Mouse (Mus musculus) intestine, embryonic 15.5 days (tissue): Measurements from ENCODE around the gene Prdm15. TPM values are rescaled to one million over a fixed set of nuclear protein-coding genes. Genes with fewer than 3 reads are reported as not detected.
A peak's percentile ranks its signal among the peaks of the same experiment; 100 is the strongest.

Experiments
- ATAC-seq: fragments of 200-750 bp; cut with Nextera tagmentation; 2 replicates; pipeline ENCODE4 v1.8.0; 2017; ENCODE audit warnings: moderate TSS enrichment, moderate library complexity
- H3K27ac ChIP-seq: fragments of 300-500 bp; sonication (generic); 2 replicates; pipeline ENCODE4 v1.5.1; 2015; ENCODE audit warnings: mild to moderate bottlenecking, inconsistent platforms
- H3K27me3 ChIP-seq: fragments of 300-500 bp; sonication (generic); replicated peaks from 2 replicates; pipeline ENCODE4 v1.6.1; 2015; ENCODE audit warnings: inconsistent platforms
- H3K36me3 ChIP-seq: fragments of 300-500 bp; sonication (generic); 2 replicates; pipeline ENCODE4 v1.6.1; 2015; ENCODE audit warnings: inconsistent platforms
- H3K4me1 ChIP-seq: fragments of 300-500 bp; sonication (generic); replicated peaks from 2 replicates; pipeline ENCODE4 v1.6.1; 2015; ENCODE audit warnings: inconsistent platforms
- H3K4me2 ChIP-seq: fragments of 300-500 bp; sonication (generic); replicated peaks from 2 replicates; pipeline ENCODE4 v1.6.1; 2015; ENCODE audit warnings: mild to moderate bottlenecking, inconsistent platforms
- H3K4me3 ChIP-seq: fragments of 300-500 bp; sonication (generic); replicated peaks from 2 replicates; pipeline ENCODE4 v1.5.1; 2015; ENCODE audit warnings: inconsistent platforms
- H3K9ac ChIP-seq: fragments of 300-500 bp; sonication (generic); 2 replicates; pipeline ENCODE4 v1.6.1; 2015; ENCODE audit warnings: inconsistent platforms
- H3K9me3 ChIP-seq: fragments of 300-500 bp; sonication (generic); 2 replicates; pipeline ENCODE4 v1.6.1; 2016; ENCODE audit warnings: inconsistent platforms
- whole genome bisulfite sequencing: fragments of 180-500 bp; shearing (Covaris S2); methylation state at CpG from one replicate; pipeline ENCODE4 v1.1.7; 2015; 5-methylcytosine and 5-hydroxymethylcytosine counted together
- polyA plus RNA-seq: library from polyadenylated mRNA; unstranded; fragments of >200 nt; fragmentation: Nextera tagmentation; extraction: Ambion mirVana; gene quantifications from 2 replicates; pipeline ENCODE4 v1.2.1, GENCODE M21; 2015

Gene Prdm15
- polyA plus RNA-seq, 1 experiment from 2014 or later = 7.4 TPM

GRCm38 (mm10) chr16:97856050-97856449, 4.4 kb upstream of the Prdm15 start:
- ATAC-seq = no peak
- Histone ChIP-seq H3K4me3 (no peak overlapping the region), H3K4me2 (no peak overlapping the region), H3K36me3 (no peaks in the 10 kb centered on the region), H3K4me1 (peaks cover 4% of the 10 kb centered on the region; the same call in 1 of the 2 replicates), H3K9me3 (no peaks in the 10 kb centered on the region), H3K27ac (no peak overlapping the region), H3K9ac (no peak overlapping the region), H3K27me3 (no peaks in the 10 kb centered on the region)

DNA sequence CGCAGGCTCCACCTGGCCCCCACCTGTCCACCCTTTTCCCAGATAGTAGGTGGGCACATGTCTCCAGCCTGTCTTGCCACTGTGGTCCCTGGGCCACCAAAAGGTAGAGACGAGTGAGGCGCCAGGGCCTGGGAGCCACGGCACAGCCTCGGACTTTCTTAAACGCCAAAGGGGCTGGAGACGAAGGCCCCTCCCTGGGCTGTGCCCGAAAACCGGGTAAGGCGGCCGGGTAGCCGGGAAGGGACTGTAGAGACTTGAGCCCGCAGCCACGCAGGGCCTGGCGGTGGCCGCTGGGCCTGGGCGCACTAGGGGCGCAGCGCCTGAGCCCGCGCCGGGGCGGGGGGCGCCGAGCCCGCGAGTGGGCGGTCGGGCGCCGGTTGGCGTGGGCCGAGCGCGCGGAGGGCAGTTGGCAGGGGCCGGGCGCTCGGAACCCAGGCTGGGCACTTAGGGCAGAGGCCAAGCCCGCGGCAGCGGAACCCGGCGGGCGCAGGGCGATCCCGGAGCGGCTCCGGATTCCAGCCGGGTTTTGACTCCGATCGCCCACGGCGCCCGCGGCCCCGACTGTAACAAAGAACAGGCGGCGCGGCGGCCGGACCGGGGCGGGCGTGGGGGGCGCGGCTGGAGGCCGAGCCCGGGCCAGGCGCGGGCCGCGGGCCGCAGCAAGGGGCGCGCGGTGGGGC, 449 bp downstream of the Prdm15 start:
- Histone ChIP-seq H3K9me3 (no peaks in the 10 kb centered on the region), H3K4me2 (peak overlapping the region; percentile 78), H3K4me1 (peaks cover 18% of the 10 kb centered on the region), H3K27ac (peak overlapping the region; percentile 100), H3K9ac (peak overlapping the region; percentile 100), H3K27me3 (no peaks in the 10 kb centered on the region), H3K36me3 (peaks cover 4% of the 10 kb centered on the region; the same call in 1 of the 2 replicates), H3K4me3 (peak overlapping the region; percentile 99)
- WGBS = 1% methylated on average over 59 of the region's 77 CpGs
- peak; percentile 93 for ATAC-seq

DNA sequence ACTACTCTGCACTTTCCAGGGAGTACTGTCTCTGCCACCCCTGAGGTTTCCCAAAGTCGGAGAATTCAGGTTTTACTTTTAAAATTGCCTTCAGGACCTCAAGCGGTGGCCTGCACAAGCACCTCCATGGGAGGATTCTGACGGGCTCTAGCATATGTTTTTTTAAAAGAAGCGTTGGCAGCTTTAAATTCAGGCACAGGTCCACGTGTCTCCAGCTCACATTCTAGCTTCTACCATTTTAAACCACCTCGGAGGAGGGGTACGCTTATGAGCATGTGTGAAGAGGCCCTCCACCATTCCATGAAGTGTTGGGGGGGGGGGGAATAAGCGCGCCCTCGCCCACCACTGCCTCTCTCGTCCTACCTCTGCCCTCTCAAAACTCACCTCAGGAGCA, 986 bp downstream of the Prdm15 start:
- H3K4me3 ChIP-seq = peak overlapping the region; percentile 99
- peak; percentile 54 for ATAC-seq
- peak overlapping the region; percentile 100 for H3K27ac ChIP-seq
- peaks cover 19% of the 10 kb centered on the region for H3K4me1 ChIP-seq
- H3K9ac ChIP-seq = peak overlapping the region; percentile 100
- peak overlapping the region; percentile 78 for H3K4me2 ChIP-seq
- H3K27me3 ChIP-seq = no peaks in the 10 kb centered on the region
- H3K36me3 ChIP-seq = peaks cover 4% of the 10 kb centered on the region; the same call in 1 of the 2 replicates
- WGBS = under 1% methylated on average over 11 of the region's 11 CpGs
- no peaks in the 10 kb centered on the region for H3K9me3 ChIP-seq

DNA sequence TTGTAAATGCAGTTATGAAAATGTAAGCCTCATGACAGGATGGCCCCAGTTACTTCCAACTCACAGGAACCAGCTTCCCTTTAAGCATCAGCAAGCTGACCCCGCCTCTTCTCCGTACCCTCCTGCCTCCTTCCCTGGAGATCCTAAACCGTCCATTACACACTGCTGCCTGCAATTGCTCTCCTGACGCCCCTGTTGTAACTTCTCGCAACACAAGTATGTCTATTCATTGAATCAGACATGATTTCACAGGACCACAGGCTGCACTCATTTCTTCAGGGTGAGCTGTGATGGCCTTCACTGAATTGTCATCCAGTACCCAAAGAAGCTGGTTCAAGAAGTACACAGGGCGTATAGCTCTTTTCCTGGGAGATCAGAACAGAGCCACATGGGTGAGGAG, 2.8 kb downstream of the Prdm15 start:
- no peak overlapping the region for H3K4me3 ChIP-seq
- peaks cover 4% of the 10 kb centered on the region; the same call in 1 of the 2 replicates for H3K36me3 ChIP-seq
- no peak overlapping the region for H3K27ac ChIP-seq
- no peak for ATAC-seq
- H3K9ac ChIP-seq = no peak overlapping the region
- H3K4me2 ChIP-seq = no peak overlapping the region
- no peaks in the 10 kb centered on the region for H3K27me3 ChIP-seq
- H3K9me3 ChIP-seq = no peaks in the 10 kb centered on the region
- 81% methylated on average over 6 of the region's 6 CpGs for WGBS
- H3K4me1 ChIP-seq = peaks cover 24% of the 10 kb centered on the region

DNA sequence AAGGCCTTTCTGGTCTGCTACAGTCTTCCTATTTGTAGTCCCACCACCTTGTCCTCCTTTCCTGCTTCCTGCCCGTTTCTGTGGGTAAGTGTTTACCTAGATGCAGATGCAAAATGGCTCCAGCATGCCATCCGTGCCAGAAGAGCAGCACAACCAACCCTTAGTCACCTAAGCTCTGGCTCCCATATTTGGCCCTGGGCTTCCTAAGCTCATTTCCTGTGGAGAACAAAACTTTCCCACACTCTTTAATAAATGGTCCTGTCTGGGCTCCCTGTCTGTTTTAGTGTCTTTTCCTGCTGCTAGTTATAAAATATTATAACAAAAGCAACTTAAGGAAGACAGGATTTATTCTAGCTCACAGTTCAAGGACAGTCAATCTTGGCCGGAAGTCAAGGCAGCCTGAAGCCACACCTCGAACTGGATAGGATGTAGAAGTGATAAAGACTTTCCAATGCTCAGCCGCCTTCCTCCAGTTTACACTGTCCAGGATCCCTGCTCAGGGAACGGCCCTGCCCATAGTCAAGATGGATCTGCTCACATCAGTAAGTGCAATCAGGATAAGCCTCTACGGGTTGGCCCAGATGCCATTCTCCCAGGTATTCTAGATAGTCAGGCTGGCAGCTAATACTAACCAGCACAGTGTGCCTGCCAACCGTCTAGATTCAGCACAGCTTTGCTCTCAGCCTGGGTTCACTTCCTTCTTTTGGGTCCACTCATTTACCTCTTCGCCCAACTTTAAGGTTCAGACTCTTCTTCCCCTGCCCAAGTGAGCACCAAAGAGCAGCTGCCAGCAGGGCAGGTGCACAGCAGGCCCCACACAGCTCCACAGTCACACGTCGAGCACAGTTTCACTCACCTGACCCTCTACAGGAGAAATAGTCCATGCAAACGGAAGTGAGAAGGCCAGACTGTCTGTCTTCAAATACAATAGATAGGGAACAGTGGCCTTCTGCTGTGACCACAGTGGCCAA, 6.4 kb downstream of the Prdm15 start:
- Histone ChIP-seq H3K9me3 (no peaks in the 10 kb centered on the region), H3K4me3 (no peak overlapping the region), H3K4me2 (no peak overlapping the region), H3K4me1 (peaks cover 18% of the 10 kb centered on the region), H3K36me3 (peaks cover 4% of the 10 kb centered on the region; the same call in 1 of the 2 replicates), H3K27me3 (no peaks in the 10 kb centered on the region), H3K9ac (no peak overlapping the region), H3K27ac (peak overlapping the region; percentile 27; the same call in 1 of the 2 replicates)
- WGBS = 62% methylated on average over 12 of the region's 12 CpGs
- ATAC-seq = peak; percentile 70

DNA sequence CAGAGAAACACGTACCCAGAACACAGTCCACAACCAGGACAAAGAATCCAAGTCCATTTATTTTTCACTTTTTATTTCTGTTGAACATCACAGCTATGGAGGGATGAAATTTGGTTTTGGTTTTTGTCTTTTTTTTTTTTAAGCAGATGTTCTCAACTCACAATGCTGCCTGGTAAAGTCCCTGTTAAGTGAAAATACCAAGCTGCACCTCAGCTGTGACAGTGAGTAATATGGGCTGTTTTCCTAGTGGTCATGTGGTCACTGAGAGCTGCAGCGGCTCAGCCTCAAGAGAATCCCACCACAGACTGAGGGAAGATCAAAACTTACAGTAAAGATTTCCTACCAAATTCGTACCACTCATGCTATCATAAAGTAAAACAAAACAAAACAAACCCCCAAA, 19.5 kb downstream of the Prdm15 start:
- peaks cover 36% of the 10 kb centered on the region for H3K36me3 ChIP-seq
- no peak overlapping the region for H3K27ac ChIP-seq
- ATAC-seq = no peak
- no peak overlapping the region for H3K9ac ChIP-seq
- WGBS = 84% methylated on average over 3 of the region's 3 CpGs
- H3K4me2 ChIP-seq = no peak overlapping the region
- no peaks in the 10 kb centered on the region for H3K4me1 ChIP-seq
- H3K9me3 ChIP-seq = no peaks in the 10 kb centered on the region
- H3K27me3 ChIP-seq = no peaks in the 10 kb centered on the region
- H3K4me3 ChIP-seq = no peak overlapping the region

DNA sequence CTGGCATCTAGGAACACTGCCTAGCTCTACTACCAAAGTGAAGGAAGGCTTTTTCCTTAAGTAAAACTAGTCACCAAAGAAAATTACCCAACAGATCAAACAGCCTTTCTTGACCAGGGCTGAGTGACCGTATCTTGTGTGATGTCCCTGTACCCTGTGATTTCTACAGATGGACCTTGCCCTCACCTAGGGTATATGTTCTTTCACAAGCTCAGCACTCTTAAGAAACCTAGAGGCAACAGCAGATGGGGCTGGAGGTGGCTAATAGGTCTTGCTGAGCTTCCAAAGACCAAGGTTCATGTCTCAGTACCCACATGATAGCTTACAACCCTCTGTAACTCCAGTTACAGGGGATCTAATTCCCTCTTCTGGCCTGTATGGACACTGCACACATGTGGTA, 23.4 kb downstream of the Prdm15 start:
- Histone ChIP-seq H3K9me3 (no peaks in the 10 kb centered on the region), H3K36me3 (peaks cover 17% of the 10 kb centered on the region), H3K4me3 (no peak overlapping the region), H3K4me1 (no peaks in the 10 kb centered on the region), H3K27me3 (no peaks in the 10 kb centered on the region), H3K4me2 (no peak overlapping the region), H3K27ac (no peak overlapping the region), H3K9ac (no peak overlapping the region)
- 85% methylated on average over 1 of the region's 1 CpGs for WGBS
- ATAC-seq = no peak

- peak; percentile 79 for ATAC-seq
- no peaks in the 10 kb centered on the region for H3K4me1 ChIP-seq
- 68% methylated on average over 6 of the region's 6 CpGs for WGBS
- H3K27ac ChIP-seq = no peak overlapping the region
- no peak overlapping the region for H3K9ac ChIP-seq
- no peak overlapping the region for H3K4me2 ChIP-seq
- no peak overlapping the region for H3K4me3 ChIP-seq
- H3K9me3 ChIP-seq = no peaks in the 10 kb centered on the region
- H3K27me3 ChIP-seq = no peaks in the 10 kb centered on the region
- H3K36me3 ChIP-seq = peaks cover 8% of the 10 kb centered on the region
Measured at GRCm38 (mm10) chr16:97823311-97824007, 28.2 kb downstream of the Prdm15 start.

DNA sequence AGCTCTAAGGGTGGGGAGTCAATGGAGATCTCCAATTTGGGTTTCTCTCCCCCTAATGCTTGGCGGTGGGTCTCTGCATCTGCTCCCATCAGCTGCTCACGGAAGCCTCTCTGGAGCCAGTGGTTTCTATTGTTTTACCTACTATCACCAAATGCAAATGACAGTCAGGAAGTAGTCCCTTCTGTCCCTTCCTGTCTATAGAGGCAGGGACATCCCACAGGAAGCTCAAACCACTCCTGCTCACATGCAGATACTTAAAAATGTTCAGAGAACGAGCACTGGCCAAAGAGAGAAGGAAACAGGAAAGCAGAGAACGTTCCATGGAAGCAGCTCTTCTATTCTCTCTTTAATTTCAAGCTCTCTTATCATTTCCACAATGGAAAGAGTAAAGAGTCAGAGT, 32.1 kb downstream of the Prdm15 start:
- Histone ChIP-seq H3K4me1 (no peaks in the 10 kb centered on the region), H3K27me3 (no peaks in the 10 kb centered on the region), H3K4me3 (no peak overlapping the region), H3K27ac (no peak overlapping the region), H3K4me2 (no peak overlapping the region), H3K9ac (no peak overlapping the region), H3K9me3 (no peaks in the 10 kb centered on the region), H3K36me3 (peaks cover 30% of the 10 kb centered on the region)
- WGBS = 82% methylated on average over 4 of the region's 4 CpGs
- ATAC-seq = no peak

- Histone ChIP-seq H3K9me3 (no peaks in the 10 kb centered on the region), H3K27ac (no peak overlapping the region), H3K27me3 (no peaks in the 10 kb centered on the region), H3K9ac (no peak overlapping the region), H3K4me2 (no peak overlapping the region), H3K36me3 (peaks cover 42% of the 10 kb centered on the region), H3K4me3 (no peak overlapping the region), H3K4me1 (no peaks in the 10 kb centered on the region)
- 83% methylated on average over 1 of the region's 1 CpGs for WGBS
- no peak for ATAC-seq
Measured at GRCm38 (mm10) chr16:97817414-97817813, 34.2 kb downstream of the Prdm15 start.

DNA sequence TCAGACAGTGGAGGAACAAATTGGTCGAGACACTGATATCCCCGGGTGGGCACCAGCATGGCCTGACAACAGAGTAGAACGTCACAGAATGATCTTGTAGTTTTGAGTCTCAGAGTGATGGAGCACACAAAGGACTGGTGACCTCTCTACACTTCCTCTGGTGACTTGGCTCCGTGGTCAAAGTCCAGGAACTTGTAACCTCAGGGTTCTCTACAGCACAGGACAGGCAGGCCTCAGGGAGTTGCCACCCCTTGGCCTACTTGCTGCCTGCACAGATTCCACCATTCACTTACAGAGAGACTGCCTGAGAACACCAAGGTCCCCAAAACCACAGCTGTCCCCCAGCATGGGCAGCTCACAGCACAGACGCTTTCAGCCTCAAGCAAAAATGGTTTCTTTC, 36.4 kb downstream of the Prdm15 start:
- H3K9me3 ChIP-seq = no peaks in the 10 kb centered on the region
- H3K4me3 ChIP-seq = no peak overlapping the region
- H3K27ac ChIP-seq = no peak overlapping the region
- no peak overlapping the region for H3K4me2 ChIP-seq
- H3K4me1 ChIP-seq = no peaks in the 10 kb centered on the region
- peaks cover 51% of the 10 kb centered on the region for H3K36me3 ChIP-seq
- WGBS = 94% methylated on average over 5 of the region's 5 CpGs
- no peak for ATAC-seq
- no peaks in the 10 kb centered on the region for H3K27me3 ChIP-seq
- H3K9ac ChIP-seq = no peak overlapping the region

- Histone ChIP-seq H3K27ac (no peak overlapping the region), H3K9me3 (no peaks in the 10 kb centered on the region), H3K4me1 (no peaks in the 10 kb centered on the region), H3K4me3 (no peak overlapping the region), H3K27me3 (no peaks in the 10 kb centered on the region), H3K9ac (no peak overlapping the region), H3K4me2 (no peak overlapping the region), H3K36me3 (peaks cover 48% of the 10 kb centered on the region)
- WGBS = 96% methylated on average over 2 of the region's 2 CpGs
- no peak for ATAC-seq
Measured at GRCm38 (mm10) chr16:97814060-97814459, 37.6 kb downstream of the Prdm15 start.
